Mouse (Mus musculus) forebrain, embryonic 14.5 days (tissue): ENCODE data around the gene Ano3. TPM values are rescaled to one million over a fixed set of nuclear protein-coding genes. Genes with fewer than 3 reads are reported as not detected.
A peak's percentile ranks its signal among the peaks of the same experiment; 100 is the strongest.

Experiments used
- ATAC-seq: fragments of 200-750 bp; cut with Nextera tagmentation; 2 replicates; pipeline ENCODE4 v1.8.0; 2017; ENCODE audit warnings: mild to moderate bottlenecking, moderate library complexity
- DNase-seq: peaks from one replicate; pipeline ENCODE4 v3.0.0-alpha.2; 2015; ENCODE audit warnings: low spot score
- H3K27ac ChIP-seq: fragments of 300-500 bp; sonication (generic); 2 replicates; pipeline ENCODE4 v1.5.1; 2014; ENCODE audit warnings: low read depth, mild to moderate bottlenecking, control low read depth, low read length, moderate library complexity
- H3K27me3 ChIP-seq: fragments of 300-500 bp; sonication (generic); replicated peaks from 2 replicates; pipeline ENCODE4 v1.6.1; 2014; ENCODE audit warnings: low read length, control low read depth, mixed read lengths; ENCODE audit not compliant: control insufficient read depth, insufficient read depth
- H3K36me3 ChIP-seq: fragments of 300-500 bp; sonication (generic); 2 replicates; pipeline ENCODE4 v1.6.1; 2014; ENCODE audit warnings: low read length, control low read depth; ENCODE audit not compliant: control insufficient read depth, insufficient read depth
- H3K4me1 ChIP-seq: fragments of 300-500 bp; sonication (generic); 2 replicates; pipeline ENCODE4 v1.6.1; 2014; ENCODE audit warnings: antibody characterized with exemption, low read length, control low read depth; ENCODE audit not compliant: control insufficient read depth, insufficient read depth
- H3K4me2 ChIP-seq: fragments of 300-500 bp; sonication (generic); 2 replicates; pipeline ENCODE4 v1.6.1; 2014; ENCODE audit warnings: mild to moderate bottlenecking, control low read depth, low read length
- H3K4me3 ChIP-seq: fragments of 300-500 bp; sonication (generic); 2 replicates; pipeline ENCODE4 v1.5.1; 2014; ENCODE audit warnings: low read depth, low read length, control low read depth
- H3K9ac ChIP-seq: fragments of 300-500 bp; sonication (generic); 2 replicates; pipeline ENCODE4 v1.6.1; 2014; ENCODE audit warnings: mild to moderate bottlenecking, low read length, control low read depth, moderate library complexity
- H3K9me3 ChIP-seq: fragments of 300-500 bp; sonication (generic); replicated peaks from 2 replicates; pipeline ENCODE4 v1.6.1; 2016; ENCODE audit warnings: low read length, control low read depth, mixed read lengths; ENCODE audit not compliant: control insufficient read depth
- WGBS: fragments of 180-500 bp; shearing (Covaris S2); extraction: QIAGEN DNeasy Blood & Tissue Kit; methylation state at CpG from one replicate; pipeline ENCODE4 v1.1.7; 2014; 5-methylcytosine and 5-hydroxymethylcytosine counted together
- polyA plus RNA-seq: library from polyadenylated mRNA; unstranded; fragments of >200 nt; fragmentation: Nextera tagmentation; extraction: Ambion mirVana; gene quantifications from 2 replicates; pipeline ENCODE4 v1.2.1, GENCODE M21; 2014

Ano3 gene
- polyA plus RNA-seq, 1 experiment from 2014 or later = 0.48 TPM

DNA sequence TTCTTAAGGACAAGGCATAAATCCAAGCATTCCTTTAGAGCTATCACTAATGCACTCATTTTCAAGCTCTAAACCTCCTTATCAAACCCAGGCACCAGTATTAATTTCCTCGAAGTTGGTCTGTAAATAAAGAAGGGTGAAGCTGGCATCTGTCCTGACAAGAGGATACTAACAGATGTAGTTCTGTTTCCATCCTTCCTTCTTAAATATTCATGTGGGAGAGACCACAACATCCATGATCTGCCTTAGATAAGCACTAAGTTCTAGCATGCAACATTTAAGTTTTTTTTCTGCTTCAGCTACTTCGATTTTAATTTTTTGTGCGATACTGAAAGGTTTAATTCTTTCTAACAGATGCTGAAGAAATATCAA lies 305 bp downstream of the Ano3 start:
- no peak overlapping the region for H3K9ac ChIP-seq

DNA sequence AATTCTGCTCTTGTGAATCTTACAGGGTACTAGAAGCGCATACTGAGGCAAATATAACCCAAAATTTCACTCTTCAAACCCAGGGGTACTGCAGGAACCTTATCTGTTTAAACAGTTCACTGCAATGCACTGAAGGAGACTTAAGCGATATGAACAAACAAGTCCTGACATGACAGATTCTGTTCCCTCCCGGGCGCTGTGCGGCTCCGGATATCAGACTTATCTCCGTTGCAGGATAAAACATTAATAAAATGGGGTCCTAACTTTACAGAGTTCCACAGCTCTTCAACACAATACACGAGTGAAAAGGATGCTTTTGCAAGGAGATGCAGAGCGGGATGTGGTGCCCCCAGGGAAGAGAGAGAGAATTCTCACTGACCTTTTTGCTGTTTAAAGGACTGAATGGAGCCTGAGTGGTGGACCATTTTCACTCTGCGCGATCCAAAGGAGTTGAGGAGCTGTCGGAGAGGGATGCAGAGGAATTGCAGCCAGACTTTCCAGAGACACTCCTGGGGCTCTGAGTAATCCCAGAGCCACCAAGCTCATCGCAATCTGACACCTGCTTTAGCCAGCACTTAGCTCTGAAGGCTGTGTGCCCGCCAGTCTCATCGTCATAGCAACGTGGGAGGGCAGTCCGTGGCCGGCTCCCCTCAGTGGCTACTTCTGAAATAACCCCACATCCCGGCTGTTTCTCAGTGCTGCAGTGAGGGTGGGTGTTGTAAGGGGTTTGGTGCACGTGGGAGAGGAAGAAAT lies 868 bp downstream of the Ano3 start:
- H3K4me1 ChIP-seq = no peaks in the 10 kb centered on the region
- 5% methylated on average over 20 of the region's 20 CpGs for WGBS
- peak overlapping the region; percentile 29 for H3K4me3 ChIP-seq
- H3K27me3 ChIP-seq = no peaks in the 10 kb centered on the region
- H3K36me3 ChIP-seq = no peaks in the 10 kb centered on the region
- no peaks in the 10 kb centered on the region for H3K9me3 ChIP-seq
- ATAC-seq (peak; percentile 95), DNase-seq (peak; percentile 68)
- peak overlapping the region; percentile 56 for H3K4me2 ChIP-seq
- peak overlapping the region; percentile 60 for H3K9ac ChIP-seq
- no peak overlapping the region for H3K27ac ChIP-seq

More for the DNA sequence above, 305 bp downstream of the Ano3 start:
- Histone ChIP-seq H3K27me3 (no peaks in the 10 kb centered on the region), H3K36me3 (no peaks in the 10 kb centered on the region), H3K4me2 (peak overlapping the region; percentile 56), H3K4me3 (peak overlapping the region; percentile 29), H3K27ac (no peak overlapping the region), H3K9me3 (no peaks in the 10 kb centered on the region), H3K4me1 (no peaks in the 10 kb centered on the region)
- WGBS = 56% methylated on average over 3 of the region's 3 CpGs
- ATAC-seq (0 out of 2 replicates have a peak, but pooled peaks have one; percentile 9), DNase-seq (no peak)

DNA sequence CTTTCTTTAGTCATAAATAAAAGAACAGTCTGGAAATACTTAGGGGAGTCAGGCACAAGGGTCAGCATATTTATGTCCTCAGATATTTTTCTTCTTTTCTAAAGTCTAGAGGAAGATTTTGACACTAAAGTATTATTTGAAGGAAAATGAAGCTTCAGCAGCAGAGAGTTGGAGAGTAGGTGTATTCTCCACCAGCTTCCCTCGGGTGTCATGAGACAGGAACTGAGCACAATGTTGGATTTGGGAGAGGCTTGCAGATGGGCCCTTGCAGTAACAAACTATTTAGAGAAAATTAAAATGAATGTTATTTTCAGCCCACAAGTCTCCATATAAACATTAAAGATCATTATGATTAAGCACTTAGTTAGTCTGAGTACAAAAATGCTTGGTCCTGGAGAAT lies 5.6 kb downstream of the Ano3 start:
- no peak for ATAC-seq
- no peak overlapping the region for H3K9ac ChIP-seq
- no peaks in the 10 kb centered on the region for H3K36me3 ChIP-seq
- H3K4me3 ChIP-seq = no peak overlapping the region
- H3K27me3 ChIP-seq = no peaks in the 10 kb centered on the region
- 82% methylated on average over 1 of the region's 1 CpGs for WGBS
- no peak overlapping the region for H3K27ac ChIP-seq
- no peak for DNase-seq
- H3K4me2 ChIP-seq = no peak overlapping the region
- H3K9me3 ChIP-seq = no peaks in the 10 kb centered on the region
- H3K4me1 ChIP-seq = no peaks in the 10 kb centered on the region

DNA sequence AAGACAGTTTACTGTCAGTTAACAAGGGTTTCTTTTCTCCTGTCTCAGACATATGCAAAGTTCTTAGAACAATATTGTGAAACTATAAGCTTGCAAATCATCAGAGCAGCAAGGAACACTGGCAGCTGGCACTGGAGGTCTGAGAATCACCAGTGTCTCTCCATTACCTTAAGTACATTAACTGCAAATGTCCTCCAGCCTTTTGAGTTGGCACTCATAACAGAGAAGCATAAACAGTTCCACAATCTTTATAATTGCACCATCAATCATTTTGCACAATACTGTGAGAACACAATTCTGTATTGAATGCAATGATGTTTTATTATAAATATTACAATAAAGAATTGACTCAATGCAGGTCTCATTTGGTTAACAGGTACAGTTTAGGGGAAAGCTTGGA lies 15.0 kb downstream of the Ano3 start:
- Histone ChIP-seq H3K4me3 (no peak overlapping the region), H3K36me3 (no peaks in the 10 kb centered on the region), H3K27me3 (no peaks in the 10 kb centered on the region), H3K9ac (no peak overlapping the region), H3K4me1 (no peaks in the 10 kb centered on the region), H3K27ac (no peak overlapping the region), H3K9me3 (no peaks in the 10 kb centered on the region), H3K4me2 (no peak overlapping the region)
- DNase-seq (no peak), ATAC-seq (no peak)

DNA sequence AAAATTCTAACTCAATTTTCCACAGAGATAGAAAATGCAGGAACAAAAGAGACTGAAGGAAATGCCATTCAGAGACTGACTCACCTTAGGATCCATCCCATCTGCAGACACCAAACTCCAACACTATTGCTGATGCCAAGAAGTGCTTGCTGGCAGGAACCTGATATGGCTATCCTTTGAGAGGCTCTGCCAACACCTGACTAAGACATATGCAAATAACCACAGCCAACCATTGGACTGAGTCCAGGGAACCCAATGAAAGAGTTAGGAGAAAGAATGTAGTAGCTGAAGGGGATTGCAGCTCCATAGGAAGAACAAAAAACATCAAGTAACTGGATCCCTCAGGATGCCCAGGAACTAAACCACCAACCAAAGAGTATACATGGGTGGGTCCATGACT lies 21.6 kb downstream of the Ano3 start:
- Histone ChIP-seq H3K4me2 (no peak overlapping the region), H3K9me3 (no peaks in the 10 kb centered on the region), H3K4me3 (no peak overlapping the region), H3K4me1 (no peaks in the 10 kb centered on the region), H3K27me3 (no peaks in the 10 kb centered on the region), H3K36me3 (no peaks in the 10 kb centered on the region), H3K9ac (no peak overlapping the region), H3K27ac (no peak overlapping the region)
- ATAC-seq = peak; percentile 32; the same call in 1 of the 2 replicates
- peak; percentile 51 for DNase-seq

DNA sequence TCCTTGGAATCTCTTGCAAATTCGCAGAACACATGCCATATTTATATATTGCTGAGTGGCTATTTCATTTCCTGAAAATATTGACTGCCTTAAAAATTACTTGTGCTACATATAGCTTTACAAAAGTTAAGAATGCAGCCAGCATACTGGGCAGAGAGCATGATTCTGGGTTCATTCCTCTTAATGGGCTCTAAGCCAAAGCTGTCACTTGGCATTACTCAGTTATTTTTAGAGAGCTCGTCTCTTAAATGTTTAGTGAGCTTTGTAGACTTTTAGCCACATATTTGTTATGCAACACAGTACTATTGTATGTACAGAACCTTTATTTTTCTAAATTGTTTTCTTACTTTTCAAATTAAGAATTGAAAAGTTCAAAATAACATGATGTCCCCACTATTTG lies 41.2 kb downstream of the Ano3 start:
- H3K9me3 ChIP-seq = no peaks in the 10 kb centered on the region

DNA sequence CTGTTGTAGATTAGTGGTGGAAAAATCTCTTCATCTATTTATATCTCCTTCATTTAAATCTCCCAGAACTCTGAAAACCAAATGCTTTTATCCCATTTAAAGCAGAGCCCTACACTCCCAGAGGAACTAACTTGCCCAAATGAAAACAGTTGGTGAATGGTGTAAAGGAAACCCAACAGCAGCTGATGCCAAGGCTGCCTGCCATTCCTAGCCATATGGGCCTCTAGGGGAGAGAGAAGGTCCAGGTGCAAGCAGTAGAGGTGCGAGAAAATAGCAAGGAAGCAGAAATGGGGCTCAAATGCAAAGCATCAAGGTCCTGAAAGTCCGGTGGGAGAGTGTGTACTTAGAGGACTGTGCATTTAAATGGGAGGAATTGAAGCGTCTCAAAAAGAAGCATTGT lies 44.2 kb downstream of the Ano3 start:
- peak; percentile 22 for DNase-seq
- peak; percentile 61; the same call in 1 of the 2 replicates for ATAC-seq

More for the DNA sequence above, 41.2 kb downstream of the Ano3 start:
- Histone ChIP-seq H3K4me1 (0 out of 2 replicates have a peak, but pooled peaks cover 2% of the 10 kb centered on the region), H3K9ac (no peak overlapping the region), H3K4me3 (no peak overlapping the region), H3K27me3 (no peaks in the 10 kb centered on the region), H3K36me3 (no peaks in the 10 kb centered on the region), H3K27ac (no peak overlapping the region), H3K4me2 (no peak overlapping the region)
- WGBS = 62% methylated on average over 2 of the region's 2 CpGs
- DNase-seq = peak; percentile 3
- ATAC-seq = no peak

DNA sequence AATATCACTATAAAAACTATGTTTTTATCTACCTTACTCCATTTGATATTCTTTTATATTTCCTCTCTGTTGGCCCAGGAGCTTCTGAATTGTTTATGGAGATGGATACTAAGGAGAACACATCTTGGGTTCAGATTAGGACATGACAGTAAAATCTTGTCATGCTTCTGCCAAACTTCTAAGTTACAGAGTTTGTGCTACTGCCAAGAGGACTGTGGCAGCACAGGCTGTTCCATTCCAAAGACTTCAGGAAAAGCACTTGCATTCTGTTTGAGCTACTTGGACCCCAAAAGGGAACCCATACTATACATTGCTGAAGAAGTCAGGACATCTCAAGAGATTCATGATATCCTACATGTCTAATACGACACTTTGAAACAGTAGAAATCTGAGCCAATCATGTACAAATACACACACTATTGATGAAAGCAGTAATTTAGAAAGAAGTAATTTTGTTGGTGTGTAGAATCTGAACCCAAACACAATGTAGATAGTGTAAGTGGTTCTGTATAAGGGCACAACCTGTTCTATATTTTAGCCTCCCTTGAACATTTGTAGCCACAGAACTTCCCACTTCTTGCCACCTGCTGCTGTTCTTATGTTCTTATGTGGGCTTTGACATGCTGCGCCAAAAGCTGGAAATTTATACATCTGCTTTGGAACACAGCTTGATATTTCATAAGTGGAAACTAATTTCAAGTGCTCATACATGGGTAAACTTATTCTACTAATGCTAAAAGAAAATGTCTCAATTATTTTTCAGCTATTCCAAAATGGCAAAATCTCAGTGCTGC lies 54.0 kb downstream of the Ano3 start:
- H3K4me2 ChIP-seq = no peak overlapping the region
- WGBS = 94% methylated on average over 2 of the region's 2 CpGs

More for the DNA sequence above, 44.2 kb downstream of the Ano3 start:
- Histone ChIP-seq H3K27me3 (no peaks in the 10 kb centered on the region), H3K9me3 (no peaks in the 10 kb centered on the region), H3K27ac (no peak overlapping the region), H3K9ac (no peak overlapping the region), H3K4me2 (no peak overlapping the region), H3K4me1 (0 out of 2 replicates have a peak, but pooled peaks cover 2% of the 10 kb centered on the region), H3K36me3 (no peaks in the 10 kb centered on the region), H3K4me3 (no peak overlapping the region)
- 39% methylated on average over 3 of the region's 3 CpGs for WGBS

DNA sequence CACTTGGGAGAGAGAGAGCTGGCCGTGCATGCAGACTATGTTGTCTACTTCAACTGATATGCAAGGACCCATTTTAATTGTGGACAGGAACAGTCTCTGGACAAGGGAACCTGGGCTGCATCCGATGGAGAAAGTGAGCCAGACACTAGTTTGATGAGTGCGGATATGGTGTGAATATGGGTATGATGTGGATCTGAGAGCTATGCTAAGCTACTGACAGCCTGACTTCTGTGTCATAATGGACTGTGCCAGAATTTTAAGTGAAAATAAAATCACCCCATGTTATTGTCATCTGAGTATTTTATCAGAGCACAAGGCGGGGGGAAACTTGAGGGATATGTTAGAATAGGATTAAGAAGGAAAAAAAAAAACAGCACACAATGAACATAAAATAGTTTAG lies 79.1 kb downstream of the Ano3 start:
- no peak for ATAC-seq
- Histone ChIP-seq H3K9me3 (no peaks in the 10 kb centered on the region), H3K27ac (no peak overlapping the region), H3K9ac (no peak overlapping the region), H3K4me2 (no peak overlapping the region), H3K4me3 (no peak overlapping the region), H3K4me1 (no peaks in the 10 kb centered on the region), H3K27me3 (no peaks in the 10 kb centered on the region), H3K36me3 (no peaks in the 10 kb centered on the region)
- DNase-seq = no peak
- 84% methylated on average over 4 of the region's 4 CpGs for WGBS

More for the DNA sequence above, 54.0 kb downstream of the Ano3 start:
- Histone ChIP-seq H3K36me3 (no peaks in the 10 kb centered on the region), H3K9me3 (no peaks in the 10 kb centered on the region), H3K9ac (no peak overlapping the region), H3K4me3 (no peak overlapping the region), H3K4me1 (no peaks in the 10 kb centered on the region), H3K27me3 (no peaks in the 10 kb centered on the region), H3K27ac (no peak overlapping the region)
- ATAC-seq (no peak), DNase-seq (no peak)
